Mouse (Mus musculus) megakaryocyte, embryonic 14.5 days (primary cell): ENCODE data around the gene Mrpl43.

ENCODE experiments used
- FLI1 ChIP-seq: IDR thresholded peaks from 2 replicates; pipeline ENCODE4 v1.6.1; 2012; ENCODE audit warnings: low read length, inconsistent platforms, mixed read lengths
- GATA1 ChIP-seq: IDR thresholded peaks from 3 replicates; pipeline ENCODE4 v1.6.1; 2012; ENCODE audit warnings: mixed read lengths, low read length, inconsistent platforms, borderline replicate concordance

DNA sequence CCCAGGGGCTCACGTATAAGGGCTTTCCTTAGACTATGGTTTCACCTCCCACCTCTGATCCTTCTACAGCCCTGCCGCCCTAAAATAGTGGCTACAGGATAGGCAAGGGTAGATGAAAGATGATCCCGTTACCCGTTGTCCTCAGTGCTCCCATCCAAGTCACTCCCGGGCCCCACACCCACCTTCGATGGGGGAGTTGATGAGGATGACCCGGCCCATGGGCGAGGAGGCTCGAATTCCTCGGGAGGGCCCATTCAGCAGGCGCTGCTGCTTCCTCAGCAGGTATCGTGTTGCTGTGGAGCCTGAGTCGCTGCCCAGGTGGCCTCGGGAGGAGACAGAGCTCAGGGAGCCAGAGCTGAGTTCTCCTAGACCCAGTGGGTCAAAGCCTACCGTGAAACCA lies 39.0 kb upstream of the Mrpl43 start:
- no peak for TF ChIP-seq GATA1
- no peak for TF ChIP-seq FLI1
